Mouse (Mus musculus): ENCODE results near the gene Hsh2d.

Gene Hsh2d

DNA sequence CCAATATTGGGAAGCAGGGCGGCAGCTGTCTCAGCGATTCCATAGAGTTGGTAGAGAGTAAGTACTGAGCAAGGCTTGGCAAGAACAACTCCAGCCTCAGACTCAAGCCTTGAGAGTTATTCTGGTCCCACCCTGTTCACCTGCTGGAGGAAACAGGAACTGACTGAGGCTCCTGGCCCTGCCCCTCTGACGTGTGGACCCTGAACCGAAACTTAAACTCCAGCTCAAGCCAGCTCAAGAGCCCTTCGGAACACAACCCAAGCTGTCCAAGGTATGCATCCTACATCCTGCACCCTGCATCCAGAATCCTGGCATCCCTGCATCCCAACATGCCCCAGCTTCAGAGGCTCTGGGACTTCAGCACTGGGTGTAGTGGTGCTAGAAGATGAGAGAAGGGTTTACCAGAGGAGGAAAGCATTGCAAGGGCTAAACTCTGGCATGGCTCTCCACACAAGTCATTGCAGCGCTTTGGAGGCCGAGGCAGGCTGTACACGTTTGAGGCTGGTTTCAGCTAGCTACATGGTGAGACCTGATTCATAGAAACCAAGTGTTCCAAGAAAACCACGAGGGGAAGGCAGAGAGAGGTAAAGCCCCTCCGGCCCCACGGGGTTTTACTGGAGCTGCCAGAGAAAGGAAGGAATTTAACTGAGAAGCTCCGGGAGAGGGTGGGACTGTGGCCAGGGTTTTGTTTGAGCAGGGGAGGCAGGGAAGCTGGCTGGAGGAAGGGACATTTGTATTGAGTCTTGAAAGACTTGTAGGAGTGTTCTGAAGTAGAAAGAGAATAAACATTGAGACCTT, at the start of gene Hsh2d:
Hsh2d (plus strand) TSS at position 222 of the 798 bp plus-strand sequence.
- DNase-seq (ENCODE audit: low spot score in 2 of 2): peak; percentile 50 to 76

DNA sequence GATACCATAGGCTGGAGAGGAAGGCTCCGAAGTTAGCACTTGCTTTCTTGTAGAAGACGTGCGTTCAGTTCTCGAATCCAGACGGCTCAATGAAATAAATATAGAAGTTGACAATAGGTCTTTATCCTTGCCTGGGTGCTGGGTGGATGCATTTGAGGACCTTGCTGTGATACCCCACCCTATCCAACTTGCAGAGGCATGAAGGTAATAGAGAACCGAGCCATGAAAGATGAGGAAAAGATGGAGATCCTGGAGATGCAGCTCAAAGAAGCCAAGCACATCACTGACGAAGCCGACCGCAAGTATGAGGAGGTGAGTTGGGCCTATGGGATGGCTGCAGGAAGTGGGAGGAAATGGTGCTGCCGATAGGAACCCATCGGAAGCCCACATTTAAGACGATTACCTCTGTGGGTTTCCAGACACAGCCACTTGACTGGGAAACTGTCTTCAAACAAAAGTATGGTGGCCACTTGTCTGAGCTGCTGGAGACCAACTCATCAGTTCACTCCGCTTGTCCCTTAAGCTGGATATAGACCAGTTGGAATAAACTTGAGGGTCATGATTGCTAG, 46.1 kb upstream of the Hsh2d start:
- DNase-seq (ENCODE audit: low spot score in 2 of 2): no peak

DNA sequence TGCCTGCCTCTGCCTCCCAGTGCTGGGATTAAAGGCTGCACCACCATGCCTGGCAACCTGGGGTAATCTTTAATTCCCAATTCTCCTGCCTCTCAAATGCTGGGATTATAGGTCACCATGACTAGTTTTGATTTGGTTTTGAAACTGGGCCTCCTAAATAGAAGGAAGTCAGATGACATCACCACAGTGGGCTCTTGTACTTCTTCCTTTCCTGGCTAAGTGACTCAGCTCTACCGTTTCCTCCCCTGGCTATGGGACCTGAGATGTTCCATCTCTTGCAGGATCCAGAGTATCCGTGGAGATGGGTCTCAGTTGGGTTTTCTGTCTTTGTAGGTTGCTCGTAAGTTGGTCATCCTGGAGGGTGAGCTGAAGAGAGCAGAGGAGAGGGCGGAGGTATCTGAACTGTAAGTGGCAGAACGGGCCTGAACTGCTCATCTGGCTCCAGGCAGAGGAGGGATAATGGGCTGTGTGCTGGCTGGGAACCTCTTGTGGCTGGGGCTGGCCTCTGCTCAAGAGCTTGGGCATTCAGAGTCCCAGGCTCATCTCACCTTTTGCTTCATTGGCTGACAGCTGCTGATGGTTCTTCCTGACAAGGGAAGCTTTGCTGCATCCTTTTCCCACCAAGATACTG, 45.0 kb upstream of the Hsh2d start:
- DNase-seq (ENCODE audit: low spot score in 2 of 2): no peak

DNA sequence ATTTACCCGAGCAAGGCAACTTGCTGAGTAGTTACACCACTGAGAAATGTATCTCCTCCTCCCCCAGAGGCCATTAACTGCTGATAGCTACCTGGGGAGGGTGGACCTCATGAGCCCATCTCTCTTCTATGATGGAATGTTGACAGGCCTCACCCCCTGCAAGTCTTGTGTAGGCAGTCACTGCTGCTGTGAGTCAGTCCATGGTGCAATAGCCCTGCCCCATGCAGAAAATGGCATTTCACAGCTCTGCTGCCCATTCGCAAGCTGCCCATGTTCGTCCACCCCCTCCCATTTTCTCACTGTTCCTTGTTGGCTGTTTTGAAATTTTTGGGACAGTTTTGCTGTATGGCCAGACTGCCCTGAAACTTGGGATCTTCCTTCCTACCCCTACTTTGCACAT, 43.9 kb upstream of the Hsh2d start:
- no peak for DNase-seq (ENCODE audit: low spot score in 2 of 2)

DNA sequence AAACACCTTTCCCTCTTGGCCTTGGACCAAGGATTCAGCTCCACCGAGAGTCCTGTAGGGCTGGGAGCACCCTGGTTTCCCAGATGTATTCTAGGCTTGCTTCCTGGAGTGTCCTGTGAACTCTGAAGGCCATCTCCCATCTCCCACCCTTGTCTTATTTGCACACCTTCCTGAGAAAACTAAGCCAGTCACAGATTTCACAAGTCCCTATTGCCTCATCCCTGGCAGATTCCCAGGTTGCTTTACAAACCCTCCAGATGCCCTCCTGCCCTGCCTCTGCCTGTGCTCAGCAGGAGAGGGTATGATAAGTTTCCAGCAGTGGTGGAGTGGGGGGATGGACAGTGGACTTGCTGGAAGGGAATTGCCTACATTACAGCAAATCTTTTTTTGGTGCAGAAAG, 43.4 kb upstream of the Hsh2d start:
- no peak for DNase-seq (ENCODE audit: low spot score in 2 of 2)

DNA sequence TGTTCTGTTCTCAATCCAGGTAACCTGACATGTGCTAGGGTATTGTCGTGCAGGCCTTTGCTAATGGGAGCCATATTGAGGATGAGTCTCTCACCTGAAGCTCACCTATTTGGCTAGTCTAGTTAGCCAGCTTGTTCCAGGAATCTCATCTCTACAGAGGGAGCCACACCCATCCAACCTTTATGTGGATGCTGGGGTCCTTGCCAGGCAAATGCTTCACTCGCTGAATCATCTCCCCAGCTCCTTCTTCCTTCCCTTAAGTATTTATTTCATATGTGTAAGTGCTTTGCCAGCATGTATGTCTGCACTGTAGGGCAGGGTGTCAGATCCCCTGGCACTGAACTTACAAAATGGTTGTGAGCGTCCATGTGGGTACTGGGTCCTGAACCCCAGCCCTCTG, 42.9 kb upstream of the Hsh2d start:
- DNase-seq (ENCODE audit: low spot score in 2 of 2): no peak

DNA sequence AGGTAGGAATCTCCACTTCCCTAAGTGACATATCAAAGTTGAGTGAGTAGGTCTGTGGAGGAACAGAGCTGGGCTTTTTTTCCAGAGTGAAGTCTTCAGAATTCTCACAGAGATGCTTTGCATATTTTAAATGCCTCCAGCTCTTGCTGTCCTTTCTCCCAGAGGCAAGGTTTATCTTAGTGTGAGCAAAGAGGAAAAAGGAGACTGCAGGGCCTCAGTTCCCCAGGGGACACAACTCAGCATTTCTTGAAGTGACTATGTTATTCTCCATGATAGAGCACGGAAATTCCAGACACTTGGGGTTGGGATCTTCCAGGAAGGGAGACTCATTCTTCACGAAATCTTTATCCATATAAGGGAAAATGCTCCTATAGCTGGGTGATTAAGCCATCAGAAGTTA, 42.2 kb upstream of the Hsh2d start:
- DNase-seq (ENCODE audit: low spot score in 2 of 2): no peak

DNA sequence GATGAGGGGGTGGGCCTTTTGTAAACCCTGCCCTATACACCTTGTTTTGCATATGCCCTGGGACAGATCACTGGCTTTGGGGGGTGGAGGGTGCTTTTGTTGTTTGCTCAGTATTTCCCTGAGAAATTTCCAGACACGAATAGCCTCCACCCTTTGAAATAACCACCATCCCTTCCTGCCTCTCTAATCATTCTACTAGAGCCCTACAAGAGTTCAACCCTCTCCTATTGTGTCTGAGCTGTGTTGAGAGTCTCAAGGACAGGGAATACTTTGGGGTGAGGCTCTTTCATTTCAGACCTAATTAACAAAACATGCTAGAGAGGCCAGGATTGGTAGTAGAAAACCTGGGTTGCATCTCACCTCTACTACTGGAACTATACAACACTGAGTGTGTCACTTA, 40.4 kb upstream of the Hsh2d start:
- DNase-seq (ENCODE audit: low spot score in 2 of 2): no peak

DNA sequence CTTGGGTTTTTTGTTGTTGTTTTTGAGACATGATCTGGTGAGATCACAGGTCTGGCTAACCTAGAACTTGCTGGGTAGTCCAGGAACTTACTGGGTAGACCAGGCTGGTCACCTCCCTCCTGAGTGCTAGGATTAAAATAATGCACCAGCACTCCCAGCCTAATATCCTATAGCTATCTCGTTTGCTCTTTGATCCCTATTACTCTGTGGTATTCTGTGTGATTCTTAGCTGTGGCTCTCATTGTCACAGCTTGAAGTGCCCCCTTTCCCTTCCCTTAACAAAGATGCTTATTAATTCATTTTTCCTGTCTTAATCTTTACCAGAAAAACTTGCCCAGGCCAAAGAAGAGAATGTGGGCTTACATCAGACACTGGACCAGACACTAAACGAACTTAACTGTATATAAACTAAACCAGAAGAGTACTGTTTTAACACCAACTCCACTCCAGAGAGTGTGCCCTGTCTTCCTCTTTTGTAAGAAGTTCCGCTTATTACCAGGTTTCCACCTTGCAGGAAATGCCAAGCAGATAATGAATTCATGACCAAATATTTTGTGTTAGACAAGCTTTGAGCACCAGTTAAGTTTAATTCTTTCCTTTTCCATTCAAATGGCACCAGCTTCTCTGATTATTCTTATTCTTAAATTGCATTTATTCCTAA, 37.9 kb upstream of the Hsh2d start:
- no peak for DNase-seq (ENCODE audit: low spot score in 2 of 2)

DNA sequence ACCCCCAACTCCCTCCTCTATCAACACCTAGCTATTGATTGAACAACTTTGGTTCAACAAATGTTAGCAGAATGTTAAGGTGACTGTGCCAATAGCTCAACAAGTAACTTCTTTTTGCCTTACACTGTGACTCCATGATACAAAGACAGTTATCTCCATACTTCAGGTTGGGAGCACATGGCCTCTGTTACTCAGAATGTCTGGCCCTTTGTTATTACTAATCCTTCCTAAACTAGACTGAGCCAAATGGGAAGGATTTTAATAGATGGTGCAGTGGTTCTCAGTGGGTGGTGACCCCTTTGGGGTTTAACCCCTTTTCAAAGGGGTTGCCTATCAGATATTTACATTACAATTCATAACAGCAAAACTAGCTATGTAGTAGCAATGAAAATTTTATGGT, 36.1 kb upstream of the Hsh2d start:
- no peak for DNase-seq (ENCODE audit: low spot score in 2 of 2)

DNA sequence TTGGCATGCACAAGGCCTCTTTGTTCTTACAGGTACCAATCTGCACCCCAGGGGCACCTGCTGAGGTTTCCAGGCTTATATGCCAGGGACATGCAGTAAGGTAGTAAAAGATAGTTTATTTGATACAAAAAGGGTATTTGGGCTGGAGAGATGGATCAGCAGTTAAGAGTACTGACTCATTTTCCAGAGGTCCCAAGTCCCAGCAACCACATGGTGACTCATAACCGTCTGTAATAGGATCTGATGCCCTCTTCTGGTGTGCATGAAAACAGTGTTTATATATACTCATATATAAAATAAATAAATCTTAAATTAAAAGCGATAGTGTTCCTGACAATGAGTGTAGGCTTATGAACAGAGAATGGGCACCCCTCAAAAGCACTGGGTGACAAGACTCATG, 31.3 kb upstream of the Hsh2d start:
- DNase-seq (ENCODE audit: low spot score in 2 of 2): no peak

DNA sequence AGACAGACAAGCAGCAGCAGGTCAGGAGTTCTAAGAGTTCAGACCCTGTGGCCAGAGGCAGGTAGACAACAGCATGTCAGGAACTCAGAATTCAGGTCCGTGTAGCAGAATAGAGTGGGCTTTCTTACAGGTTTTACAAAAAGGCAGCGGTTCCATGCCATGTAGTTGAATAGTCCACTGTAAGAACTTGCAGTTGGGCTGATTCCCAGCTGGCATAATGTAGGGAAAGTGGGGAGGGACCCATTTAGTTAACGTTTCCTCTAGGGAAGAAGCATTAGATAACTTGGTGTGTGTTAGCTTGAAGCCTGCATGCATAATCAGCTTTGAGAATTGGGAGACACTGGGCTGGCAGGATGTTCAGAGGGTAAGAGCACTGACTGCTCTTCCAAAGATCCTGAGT, 30.7 kb upstream of the Hsh2d start:
- no peak for DNase-seq (ENCODE audit: low spot score in 2 of 2)

DNA sequence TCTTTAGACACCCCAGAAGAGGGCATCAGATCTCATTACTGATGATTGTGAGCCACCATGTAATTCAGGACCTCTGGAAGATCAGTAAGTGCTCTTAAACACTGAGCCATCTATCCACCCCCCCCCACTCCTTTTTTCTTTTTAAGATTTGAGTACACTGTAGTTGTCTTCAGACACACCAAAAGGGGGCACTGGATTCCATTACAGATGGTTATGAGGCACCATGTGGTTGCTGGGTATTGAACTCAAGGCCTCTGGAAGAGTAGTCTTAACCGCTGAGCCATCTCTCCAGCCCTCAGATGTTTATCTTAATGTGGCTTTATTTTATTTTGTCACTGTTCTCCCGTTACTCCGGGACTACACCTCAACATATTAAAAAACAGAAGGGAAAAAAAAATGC, 29.4 kb upstream of the Hsh2d start:
- no peak for DNase-seq (ENCODE audit: low spot score in 2 of 2)

DNA sequence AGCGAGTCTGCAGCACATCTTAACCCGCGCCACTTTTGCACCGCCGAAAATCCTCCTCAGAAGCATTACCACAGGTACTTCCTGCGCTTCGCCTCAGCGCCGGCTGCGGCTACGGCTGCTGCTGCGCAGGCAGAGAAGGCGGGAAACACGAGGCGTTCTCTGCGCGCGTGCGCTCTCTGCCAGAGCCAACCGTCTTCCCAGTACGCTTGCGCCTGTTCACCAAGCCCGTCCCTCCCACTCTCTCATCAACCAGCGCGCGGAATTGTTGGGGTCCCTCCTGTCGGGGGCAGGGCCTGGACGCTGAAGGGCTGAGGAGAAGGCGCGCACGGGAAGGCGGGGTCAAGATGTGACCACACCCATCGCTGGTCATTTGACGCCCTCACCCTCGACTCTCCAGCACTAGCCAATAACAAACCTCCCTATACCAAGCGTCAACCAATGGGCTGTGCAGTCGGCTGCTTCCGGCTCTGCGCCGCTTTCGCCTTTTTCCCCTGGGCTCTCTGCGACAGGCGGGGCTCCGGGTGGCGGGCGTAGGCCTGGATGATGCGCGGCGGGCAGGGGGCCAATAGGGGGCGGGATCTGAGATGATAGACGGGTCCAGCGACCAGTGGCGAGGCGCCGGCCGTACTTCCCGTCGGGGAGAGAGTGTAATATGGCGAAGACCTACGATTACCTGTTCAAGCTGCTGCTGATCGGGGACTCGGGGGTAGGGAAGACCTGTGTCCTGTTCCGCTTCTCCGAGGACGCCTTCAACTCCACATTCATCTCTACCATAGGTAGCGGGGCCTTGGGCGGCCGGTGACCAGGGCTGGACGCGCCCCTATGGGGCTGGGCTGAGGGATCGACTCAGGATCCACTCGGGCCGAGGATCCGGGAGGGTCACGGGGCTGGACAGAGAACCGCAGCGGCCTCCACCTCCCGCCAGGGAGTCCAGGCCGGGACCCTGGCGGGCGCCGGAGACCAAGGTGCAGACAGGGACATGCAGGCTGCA, 28.4 kb upstream of the Hsh2d start, which contains the start of gene Rab8a:
Rab8a (plus strand) TSS at position 494 of the 991 bp plus-strand sequence.
- DNase-seq (ENCODE audit: low spot score in 2 of 2): peak; percentile 100

DNA sequence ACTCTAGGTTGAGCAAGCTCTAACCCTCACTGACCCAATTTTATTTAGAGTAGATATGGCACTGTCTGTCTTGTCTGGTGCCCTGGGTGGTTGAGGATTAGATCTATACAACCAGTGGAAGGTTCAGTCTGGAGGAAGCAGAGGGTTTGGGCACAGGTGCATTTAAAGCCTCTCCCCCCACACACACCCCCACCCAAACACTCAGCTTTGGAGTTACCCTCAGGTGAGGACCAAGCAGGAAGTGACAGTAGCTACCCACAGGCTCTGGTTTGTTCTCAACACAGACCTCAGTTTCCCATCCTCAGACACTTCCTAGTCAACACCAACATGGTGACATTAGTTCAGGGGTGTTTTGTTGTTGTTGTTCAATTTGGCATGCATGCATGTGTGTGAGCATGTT, 26.6 kb upstream of the Hsh2d start:
- DNase-seq (ENCODE audit: low spot score in 2 of 2): no peak

DNA sequence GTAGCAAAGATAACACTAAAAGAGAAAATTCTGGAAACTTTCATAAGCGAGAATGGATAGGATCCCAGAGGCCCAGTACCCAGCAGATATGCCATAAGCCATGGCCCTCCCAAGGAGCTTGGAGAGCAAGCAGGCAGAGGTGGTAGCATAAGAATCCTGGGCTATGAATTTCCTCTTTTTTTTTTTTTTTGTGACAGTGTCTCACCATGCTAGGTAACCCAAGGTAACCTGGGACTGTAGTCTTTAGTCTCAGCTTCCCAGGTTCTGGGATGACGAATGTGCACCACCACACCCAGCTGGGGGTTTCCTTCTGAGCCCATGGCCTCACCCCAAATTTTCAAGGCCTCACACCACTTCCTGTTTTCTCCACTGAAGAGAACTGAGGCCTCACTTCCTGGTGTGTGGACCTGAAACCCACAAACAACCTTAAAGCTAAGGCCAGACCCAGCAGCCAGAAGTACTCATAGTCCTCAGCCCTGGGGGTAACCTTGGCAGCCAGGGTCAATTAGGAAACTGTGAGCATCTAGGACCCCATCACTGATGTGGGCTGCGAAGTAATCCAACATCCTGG, 20.3 kb upstream of the Hsh2d start:
- peak in 1 of 2 experiments; percentile 53 for DNase-seq (ENCODE audit: low spot score in 2 of 2)

DNA sequence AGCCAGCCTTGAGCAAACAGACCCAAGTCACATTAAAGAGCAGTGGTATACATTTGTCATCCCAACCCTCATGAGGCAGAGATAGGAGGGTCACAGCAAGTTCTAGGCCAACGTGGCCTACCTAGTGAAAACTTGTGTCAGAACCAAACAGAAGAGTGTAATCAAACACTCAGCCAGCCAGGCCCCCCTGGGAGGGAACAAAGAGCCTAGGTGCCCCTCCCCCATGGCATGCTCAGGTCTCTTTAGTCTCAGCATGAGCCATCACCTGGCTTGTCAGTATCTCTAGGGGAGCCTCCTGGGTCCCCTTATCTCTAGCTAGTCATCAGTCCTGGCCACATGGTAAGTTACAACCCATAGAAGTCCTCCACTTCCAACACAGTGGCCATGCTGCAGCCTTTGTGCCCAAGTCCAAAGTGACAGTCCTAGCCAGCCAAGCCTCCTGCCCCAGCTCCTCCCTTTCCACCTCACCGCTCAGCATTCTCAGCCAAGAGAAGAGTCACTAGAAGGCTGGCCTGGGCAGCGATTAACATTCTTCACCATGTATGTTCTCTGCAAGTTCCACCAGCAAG, 19.7 kb upstream of the Hsh2d start:
- peak in 1 of 2 experiments; percentile 39 for DNase-seq (ENCODE audit: low spot score in 2 of 2)

DNA sequence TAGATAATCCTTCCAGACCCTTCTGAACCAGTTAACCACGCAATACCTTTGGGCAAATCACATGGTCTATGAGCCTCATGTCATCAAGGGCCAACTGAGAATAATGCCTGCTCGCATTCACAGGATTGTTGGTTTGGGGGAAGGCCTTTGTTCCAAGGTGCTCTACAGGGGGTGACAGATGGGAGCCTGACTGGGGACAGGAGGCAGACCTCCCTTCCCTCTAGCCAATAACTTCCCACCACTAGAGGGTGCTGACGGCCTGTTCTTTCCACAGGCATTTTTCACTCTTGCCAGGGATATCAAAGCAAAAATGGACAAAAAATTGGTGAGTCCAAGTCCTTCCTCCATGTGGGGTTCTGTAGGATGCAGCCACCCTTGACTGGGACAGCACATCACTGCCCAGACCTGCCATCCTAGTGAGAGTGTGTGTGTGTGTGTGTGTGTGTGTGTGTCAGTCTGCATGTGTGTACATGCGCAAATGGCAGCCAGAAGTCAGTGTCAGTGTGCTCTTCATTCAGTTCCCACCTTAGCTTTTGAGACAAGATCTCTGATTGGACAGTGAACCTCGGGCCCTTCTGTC, 12.0 kb upstream of the Hsh2d start:
- DNase-seq (ENCODE audit: low spot score in 2 of 2): peak; percentile 69 to 89

DNA sequence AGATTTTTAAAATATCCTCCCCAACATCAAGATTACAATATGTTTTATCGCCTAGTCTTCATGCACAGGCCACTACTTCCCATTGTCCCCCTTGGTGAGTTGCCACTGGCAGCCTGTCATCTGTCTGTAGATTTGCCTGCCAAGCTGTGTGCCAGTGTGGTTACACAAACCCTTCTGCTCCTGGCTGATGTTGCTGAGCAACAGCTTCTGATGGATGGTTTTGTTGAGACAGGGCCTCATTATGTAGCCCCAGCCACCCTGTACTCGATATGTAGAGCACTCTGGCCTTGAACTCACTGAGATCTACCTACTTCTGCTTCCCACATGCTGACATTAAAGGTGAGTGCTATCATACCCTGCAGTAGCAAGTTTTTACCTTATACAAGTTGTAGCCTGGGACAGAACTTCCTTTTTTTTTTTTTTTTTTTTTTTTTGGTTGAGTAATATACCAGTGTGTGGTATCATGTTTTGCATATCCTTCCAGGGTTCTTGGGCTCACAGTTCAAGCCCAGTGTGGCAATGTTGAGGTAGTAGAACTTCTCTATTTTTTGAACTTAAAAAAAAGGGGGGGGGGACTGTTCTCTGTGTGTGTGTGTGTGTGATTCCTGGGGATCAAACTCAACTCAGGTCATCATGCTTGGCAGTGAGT, 5.8 kb upstream of the Hsh2d start:
- DNase-seq (ENCODE audit: low spot score in 2 of 2): no peak

Measured in spleen, postnatal 4 days (tissue).